Mouse (Mus musculus) adrenal gland, adult (tissue): Measurements from ENCODE around the gene 1700025G04Rik.
A peak's percentile ranks its signal among the peaks of the same experiment; 100 is the strongest.

ENCODE experiments used
- DNase-seq, 2 experiments: peaks; one replicate each; pipeline ENCODE4 v3.0.0; 2022 to 2023; ENCODE audit warnings: low spot score in 1 of 2; ENCODE audit not compliant: inconsistent age in 2 of 2

The 1700025G04Rik gene

DNA sequence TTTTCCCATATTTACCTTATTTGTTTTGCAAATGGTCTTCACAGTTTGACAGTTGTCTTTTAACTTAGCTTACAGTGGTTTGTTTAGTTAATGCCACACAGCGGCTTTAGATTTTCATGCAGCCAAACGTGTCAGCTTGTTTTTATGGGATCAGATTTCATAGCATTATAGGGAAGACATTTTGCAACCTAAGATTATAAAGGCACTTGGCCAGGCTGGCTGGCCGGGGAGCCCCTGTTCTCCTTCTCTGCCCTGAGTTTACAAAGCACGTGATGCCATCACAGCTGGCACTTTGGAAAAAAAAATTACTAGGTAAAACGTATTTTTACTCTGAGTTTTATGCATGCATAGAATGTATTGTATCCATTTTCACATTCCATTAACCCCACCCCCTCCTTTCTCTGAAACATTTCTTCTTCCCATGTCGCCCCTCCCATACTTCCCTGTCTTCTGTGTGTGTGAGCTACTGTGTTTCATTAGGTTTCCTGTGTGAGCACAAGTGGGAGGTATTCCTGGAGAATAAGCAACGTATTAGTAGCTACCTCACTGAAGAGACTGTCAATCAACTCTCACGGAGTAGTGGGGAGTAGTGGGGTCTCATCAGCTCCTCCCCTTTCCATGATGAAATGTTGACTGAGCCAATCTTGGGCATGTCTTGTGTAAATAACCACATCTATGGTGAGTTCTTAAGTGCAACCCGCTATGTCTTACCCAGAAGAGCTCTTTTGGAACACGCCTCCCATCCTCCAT, 93.8 kb downstream of the 1700025G04Rik start:
- no peak for DNase-seq

DNA sequence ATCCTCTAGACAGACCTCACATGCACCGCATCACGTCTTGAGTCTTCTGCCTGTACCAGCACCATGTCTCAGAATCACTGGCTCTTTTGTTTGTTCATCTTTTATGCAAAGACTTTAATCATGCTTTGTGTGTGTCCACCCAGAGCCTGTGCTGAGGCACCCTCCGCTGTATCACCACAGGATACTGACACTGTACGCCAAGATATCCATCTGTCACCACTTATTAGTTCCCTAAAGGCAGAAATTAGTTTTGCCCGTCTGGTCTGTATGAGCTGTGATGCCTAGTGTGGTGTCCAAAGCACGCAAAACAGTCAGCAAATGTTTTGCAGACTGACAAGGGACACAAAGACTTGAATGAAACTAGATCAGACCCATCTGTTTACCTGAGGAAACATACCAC, 95.7 kb downstream of the 1700025G04Rik start:
- no peak for DNase-seq

DNA sequence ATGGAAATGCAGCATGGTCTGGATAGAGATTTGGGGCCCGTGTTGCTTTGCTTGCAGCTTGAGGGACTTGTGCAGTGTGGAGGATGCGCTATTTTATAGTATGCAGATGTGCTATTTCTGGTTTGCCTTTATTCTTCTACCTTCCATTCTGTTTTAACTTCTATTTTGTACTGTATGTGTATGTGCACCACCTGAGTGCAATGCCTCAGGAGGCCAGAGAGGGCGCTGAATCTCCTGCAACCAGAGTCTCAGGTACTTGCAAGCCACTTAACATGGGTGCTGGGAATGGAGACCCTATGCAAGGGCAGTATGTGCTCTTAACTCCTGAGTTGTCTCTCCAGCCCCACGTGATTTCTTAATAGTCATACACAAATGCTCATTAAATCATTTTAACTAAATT, 98.4 kb downstream of the 1700025G04Rik start:
- no peak for DNase-seq

DNA sequence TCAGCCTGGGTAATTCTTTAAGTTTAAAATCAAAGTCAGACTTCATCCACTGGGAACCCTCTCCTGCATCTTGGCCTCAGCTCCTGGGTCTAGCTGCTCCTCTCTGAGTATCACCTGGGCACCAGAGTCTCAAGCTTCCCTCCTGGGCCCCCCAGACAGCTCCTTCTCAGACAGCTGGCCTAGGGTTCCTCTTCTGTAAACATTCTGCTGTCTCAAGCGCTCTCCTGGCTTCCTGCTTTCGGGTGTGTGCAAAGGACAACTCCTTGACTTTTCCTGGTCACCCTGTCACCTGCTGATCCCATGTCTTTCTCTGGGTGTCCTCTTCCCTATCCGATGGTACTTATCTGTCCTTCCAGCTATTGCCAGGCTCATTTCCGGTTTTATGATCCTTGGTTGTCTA, 99.3 kb downstream of the 1700025G04Rik start:
- DNase-seq: no peak

DNA sequence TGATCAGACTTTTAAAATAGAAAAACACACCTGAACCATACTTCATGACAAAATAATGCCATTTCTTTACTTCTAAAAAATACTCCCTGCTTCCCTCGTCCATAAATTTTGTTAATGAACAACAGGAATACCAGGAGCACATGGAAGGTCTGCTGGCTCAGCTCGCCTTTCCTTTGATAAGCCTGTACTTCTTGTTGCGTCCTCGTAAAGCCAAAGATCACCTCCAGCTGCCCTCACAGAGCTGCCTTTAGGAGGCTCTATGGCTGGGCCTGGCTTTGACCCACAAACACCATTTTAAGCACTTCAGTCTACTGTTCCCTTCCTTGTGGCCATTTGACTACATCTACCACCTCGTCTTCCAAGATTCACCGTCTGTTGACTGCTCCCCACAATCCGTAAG, 101.2 kb downstream of the 1700025G04Rik start:
- no peak for DNase-seq

DNA sequence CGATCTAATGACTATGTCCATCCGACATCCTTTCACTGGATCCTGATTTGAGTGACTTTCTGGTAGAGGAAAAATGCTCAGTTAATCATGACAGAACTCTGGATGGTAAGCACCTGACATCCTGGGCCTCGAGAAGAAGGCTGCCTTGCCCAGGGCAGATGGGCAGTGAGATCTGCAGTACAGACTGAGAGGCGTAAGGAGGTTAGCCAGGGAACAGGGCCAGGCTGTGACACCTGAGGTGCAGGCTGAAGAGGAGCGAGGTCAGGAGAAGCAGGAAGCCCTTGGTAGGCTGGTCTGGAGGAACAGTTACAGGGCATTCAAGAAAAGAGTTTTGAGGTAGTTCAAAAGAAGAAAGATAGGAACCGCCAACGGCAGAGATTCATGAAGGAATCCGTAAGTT, 101.9 kb downstream of the 1700025G04Rik start:
- DNase-seq: no peak

DNA sequence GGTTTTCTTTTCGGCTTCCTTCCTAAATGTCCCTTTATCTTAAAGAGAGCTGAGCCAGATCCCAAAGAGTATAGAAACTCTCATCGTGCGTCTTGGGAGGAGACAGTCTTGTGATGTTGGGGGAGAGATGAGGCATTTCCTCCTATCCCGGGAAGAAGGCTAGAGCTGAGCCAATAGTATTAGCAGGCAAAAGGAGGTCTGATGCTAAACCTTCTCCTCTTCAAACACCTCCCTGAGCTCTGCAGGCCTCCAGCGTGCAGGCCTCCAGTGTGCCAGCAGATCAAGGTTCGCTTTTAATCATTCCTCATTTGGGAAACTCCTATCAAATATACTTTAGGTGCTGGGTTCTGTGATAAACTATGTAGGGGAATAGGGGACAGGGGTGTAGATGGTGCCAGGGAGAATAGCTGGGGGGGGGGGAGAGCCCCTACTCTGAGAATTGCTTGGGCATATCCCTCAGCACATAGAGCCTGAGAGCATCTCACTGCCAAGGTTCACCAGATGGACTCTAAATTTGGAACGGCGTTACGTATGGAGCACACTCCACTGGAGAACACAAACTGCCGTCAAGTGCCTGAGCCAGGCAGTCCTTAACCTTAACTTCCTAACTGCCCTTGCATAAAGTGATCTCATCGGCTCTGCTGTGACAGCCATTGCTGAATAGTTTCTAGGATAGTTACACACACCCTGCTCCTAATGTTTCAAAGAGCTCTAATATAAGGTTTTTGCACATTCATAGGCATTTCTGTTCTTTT, 103.7 kb downstream of the 1700025G04Rik start:
- DNase-seq: peak; percentile 45 to 65

DNA sequence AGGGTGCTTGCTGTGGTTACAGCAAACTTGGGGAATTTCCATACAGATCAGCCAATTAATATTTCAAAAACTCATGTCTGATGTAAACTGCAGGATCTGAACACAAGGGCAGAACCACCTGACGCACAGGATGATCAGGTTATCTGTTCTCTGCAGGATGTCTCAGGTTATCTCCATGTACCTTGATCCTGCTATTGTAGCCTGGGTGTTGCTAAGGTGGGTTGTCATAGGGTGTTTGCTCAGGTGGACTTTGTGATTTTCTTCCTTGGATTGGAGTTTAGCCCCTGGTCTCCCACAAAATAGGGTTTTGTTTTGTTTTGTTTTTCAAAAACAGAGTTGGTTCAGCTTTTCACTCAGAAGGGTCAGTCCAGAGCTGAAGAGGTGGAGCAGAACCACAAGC, 104.9 kb downstream of the 1700025G04Rik start:
- DNase-seq: no peak

DNA sequence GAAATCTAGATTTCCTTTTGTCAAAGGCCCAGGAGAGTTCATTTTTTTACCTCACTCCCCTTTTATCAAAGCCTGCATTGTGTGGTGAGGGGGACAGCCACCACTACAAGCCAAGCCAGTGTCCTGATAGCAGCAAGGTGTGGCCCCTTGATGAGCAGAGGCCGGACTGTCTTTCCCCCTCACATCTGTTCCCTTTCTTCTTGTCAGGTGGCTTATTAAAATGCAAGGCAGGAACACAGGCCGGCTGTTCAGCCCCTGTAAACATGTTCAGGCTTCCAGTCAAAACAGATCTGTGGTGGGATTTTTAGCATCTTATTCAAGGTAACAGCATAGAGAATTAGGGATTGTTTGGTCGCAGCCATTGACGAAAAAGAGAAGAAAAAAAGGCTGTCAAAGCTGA, 105.9 kb downstream of the 1700025G04Rik start:
- no peak for DNase-seq

DNA sequence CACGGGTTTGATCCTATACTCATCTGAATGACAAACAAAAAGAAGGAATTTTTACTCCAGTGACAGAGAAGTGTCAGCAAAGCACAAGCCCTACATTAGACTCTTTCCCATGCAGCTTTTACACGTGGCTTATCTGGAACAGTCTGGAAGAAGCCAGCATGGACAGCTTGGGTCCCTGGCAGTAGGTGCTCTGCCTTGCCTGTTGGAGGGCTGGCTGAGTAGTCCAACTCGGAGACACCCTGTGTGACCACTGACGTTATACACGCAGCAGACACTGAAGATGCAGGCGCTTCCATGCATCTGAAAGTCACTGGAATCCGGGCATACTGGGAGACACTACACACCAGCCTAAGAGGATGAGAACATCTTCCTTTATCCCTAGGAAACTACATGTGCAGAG, 109.4 kb downstream of the 1700025G04Rik start:
- no peak for DNase-seq

DNA sequence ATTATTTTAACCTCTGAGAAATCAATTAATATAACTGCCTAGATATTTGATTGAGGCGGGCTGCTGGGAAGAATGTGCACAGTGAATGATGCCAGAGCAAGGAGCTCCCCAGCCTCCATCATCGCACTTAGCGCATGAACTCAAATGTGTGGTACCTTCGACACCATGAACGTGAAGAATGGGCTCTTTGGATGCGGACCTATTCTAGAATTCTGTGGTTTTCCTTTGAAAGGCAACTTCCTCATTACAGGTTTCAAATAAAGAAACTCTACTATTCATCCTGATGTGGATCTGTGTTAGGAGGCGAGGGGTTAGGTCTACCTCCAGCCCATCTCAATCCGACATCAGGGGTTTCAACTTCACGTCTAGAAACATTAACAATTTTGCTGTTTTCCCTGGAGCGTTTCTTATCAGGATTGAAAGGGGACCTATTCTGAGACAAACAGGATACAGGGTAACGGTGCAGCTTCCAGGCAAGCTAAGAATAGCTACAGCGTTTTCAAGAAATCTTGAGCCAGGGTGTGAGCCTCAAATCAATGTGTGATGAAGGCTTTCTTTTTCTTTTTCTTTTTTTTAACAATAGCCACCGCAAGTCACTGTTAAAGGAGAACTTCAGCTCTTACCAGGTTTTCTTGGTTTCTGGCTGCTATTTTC, 110.0 kb downstream of the 1700025G04Rik start:
- no peak for DNase-seq

DNA sequence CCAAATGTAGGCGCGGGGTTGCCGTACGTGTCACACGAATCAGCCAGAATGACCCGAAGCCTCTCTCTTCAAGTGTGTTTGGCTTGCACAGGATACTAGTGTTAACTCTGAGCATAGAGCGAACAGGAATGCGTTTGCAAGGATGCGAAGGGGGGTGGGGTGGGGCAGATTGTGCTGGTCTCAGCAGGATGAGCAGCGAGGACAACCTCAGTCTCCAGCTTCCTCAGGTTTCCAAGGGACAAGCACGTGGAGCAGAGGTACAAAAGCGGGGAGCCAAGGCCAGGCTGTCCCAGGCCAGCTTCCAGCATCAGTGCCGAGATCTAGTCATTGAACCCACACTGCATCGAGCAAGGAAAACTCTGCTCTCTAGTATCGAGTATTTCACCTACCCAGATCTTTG, 111.2 kb downstream of the 1700025G04Rik start:
- no peak for DNase-seq

DNA sequence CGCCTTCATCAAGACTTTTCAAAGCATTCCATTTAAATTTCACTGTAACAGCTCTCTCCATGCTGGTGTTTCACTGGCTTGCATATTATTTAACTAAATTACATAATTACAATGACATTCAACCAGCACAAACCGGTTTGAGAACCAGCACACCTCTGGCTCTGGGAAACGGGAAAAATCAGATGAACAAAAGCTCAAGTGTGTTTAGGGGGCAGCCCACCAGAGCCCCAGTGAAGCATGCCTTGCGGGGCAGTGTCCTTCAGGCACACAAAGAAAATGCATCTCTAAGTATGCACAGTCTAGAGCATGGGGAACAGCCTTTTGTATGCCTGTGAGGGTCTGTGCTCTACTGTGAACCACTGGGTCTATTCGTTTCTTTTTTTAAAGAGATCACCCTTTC, 112.3 kb downstream of the 1700025G04Rik start:
- no peak for DNase-seq

DNA sequence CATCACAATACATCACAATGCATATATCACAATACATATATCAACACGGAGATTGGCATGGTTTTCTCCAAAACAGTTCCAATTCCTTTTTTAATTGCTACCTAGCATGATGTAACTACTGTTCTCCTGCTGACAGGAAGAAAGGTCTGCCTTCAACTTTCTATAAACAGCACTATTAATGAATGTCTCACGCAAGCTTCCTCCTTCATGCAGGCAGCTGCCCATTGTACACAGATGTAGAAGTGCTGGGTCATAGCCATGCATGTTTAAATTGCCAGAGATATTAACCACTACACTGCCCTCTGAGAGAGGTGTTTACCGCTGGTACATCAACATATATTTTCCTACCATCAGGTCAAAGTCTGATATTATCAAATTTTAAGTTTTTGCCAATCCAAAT, 113.1 kb downstream of the 1700025G04Rik start:
- DNase-seq: no peak

DNA sequence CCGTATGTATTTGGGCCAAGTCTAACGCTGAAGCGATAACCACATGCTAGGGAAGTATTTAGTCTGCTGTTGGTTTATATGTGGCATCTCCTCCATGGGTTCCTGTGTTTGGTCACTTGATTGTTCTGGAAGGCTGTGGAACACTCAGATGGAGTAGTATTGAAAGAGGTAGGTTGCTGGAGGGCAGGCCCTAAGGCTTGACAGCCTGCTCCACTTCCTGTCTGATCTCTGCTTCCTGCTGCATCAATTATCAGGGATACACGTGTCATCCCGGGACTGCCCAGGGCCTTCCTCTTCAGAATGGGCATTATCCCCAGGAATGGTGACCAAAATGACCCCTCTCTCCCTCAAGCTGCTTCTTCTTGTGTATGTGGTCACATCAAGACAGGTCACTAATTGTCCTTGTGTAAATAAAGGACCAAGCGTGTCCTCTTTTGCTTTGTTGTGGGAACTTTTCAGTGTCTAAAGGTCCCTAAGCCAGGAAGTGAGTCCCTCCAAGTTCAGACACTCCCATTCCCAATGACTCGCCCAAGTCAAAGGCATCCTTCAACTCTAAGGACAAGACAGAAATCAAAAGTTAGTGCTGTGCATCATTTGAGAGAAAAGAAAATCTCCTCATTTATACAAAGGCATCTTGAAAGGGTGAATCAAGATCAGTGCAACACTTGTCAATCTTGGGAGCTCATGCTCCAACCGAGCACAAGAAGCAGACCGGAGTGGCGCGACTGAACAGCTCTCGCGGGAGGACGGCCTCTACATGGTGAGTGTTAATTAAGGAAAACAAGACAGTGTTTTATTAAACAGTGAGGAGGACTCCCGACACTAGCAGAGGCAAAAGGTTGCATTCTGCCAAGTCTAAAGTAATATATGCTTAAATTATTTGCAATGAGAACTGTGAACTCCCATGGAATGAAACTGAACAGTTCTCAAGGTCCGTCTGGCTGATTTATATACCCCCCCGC, 114.2 kb downstream of the 1700025G04Rik start:
- DNase-seq: peak in 1 of 2 experiments; percentile 60

DNA sequence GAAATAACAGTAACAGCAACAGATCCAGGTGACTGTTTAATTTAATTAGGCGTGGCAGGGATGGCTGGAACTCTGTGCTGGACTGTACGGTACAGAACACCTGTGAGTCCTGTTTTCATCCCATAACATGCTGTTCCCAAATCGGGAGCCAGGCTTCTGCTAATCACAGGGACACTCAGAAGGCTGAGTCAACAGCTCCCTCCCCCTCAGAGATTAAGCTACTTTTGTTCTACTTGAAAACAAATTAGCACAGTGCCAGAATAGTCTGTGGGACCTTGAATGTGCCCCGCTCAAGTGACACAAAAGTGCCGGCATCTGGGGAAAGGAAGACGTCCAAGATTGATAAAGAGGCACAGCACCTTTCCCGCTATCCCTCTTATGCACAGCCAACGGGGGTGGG, 115.0 kb downstream of the 1700025G04Rik start:
- peak; percentile 69 to 84 for DNase-seq

DNA sequence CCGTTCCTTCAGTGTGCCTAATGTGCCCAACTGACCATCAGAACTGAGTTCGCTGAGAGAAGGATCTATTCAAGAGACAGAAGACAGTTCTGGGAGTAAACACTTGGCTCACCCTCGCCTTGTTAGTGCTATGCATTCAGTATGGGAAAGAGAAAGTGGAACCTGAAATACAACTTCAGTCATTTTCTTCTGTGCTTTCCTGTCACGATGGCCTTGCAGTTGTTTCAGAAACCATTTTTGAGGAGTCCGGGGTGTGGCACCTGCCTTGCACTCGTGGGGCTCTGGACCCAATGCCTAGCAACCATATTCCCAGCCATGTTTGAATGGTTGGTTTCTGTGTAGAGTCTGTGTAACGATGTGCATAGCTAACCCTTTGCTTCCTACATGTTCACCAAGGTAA, 115.5 kb downstream of the 1700025G04Rik start:
- DNase-seq: no peak

DNA sequence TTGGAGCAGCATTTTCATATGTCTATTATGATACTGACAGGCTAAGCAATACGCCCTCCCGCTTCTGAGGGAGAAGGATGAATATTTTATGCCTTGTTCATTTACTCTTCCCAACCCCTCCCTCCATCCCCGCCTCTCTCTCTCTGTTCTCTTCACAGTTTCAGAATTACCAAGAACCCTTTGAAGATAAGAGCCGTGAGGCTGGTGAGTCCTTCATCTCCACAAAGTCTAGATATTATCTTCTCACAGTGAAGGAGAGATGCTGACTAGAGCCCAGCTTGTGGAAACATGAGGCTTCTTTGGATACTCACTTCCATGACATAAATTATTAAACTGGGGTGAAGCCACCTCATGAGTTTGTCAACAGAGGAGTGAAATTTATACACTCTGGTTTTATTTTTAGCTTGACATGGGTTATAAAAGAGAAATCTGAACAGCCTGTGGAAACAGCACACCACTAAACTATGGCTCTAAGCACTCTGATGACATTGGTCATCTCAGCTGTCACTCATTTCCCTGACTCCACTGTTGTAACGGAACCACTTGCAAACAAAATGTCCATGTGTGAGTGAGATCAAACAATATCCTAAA, 116.7 kb downstream of the 1700025G04Rik start:
- no peak for DNase-seq

DNA sequence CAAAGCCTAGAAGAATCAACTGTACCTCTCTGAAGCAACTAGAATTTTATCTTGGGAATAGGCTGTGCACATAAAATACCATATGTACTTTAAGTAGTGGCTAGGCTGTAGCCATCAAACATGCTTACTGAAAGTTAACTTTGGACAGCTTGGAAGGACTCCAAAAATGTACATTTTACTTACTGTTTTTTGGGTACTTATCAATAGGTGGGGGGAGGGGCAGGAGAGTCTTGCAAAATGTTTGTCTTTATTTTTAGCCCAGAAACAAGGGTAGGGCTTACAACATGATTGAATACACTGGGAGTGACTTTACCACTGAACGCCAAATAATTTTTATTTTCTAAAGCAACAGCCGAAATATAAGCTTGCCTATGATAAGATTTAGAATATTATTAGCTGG, 118.3 kb downstream of the 1700025G04Rik start:
- no peak for DNase-seq

DNA sequence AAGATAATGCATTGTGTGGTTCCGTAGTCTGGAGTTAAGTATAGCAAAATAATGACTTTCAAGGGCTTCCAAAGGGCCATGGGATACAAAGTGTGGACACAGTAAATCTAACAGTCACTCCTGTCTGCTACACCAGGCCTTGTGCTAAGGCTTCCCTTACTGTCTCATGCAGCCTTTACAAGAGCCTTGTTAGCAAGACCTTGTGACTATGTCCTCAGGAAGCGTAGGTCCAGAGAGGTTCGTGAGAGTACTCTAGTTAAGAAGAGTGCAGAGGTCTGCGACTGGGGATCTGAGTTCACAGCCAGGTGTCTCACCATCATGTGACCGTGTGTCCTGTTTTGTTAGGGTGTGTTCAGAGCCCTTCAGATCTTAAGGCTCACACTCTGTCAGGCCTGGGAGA, 121.8 kb downstream of the 1700025G04Rik start:
- no peak for DNase-seq

DNA sequence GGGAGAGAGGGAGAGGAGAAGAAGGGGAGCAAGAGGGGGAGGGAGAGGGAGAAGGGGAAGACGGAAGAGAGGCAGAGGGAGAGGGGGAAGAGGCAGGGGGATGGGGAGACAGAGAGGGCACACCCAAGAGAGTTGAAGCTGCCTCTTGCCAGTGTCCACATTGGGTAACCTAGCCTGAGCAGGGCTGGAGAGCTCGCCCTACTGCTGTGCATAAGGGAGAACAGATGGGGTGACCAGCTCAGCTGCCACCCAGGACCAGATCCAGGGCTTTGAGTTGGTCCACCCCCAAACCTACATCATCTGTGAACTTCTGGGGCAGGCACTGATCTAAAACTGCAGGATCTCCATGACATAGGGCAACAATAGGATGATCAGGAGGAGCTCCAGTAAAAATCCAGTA, 125.1 kb downstream of the 1700025G04Rik start:
- DNase-seq: no peak
